22 mouse cellular contexts compared by ENCODE assay signal in genomic region chr6:63609570-63609969, GRCm38 (mm10).
DNase-seq lines count a peak whose midpoint lies in the region; ATAC-seq lines count a peak whose summit lies in the region.
"Had no signal": no experiment of that assay in that cellular context is flagged by ENCODE, and none has a peak within 500 bp of the region (broad histone marks: within the 10 kb centered on the region; RNA-seq: fewer than 3 reads in every experiment).

No protein-coding gene starts in this region.

- DNase-seq in cerebellum, adult 9-10 months, result peak; percentile 5
- no peak for DNase-seq in cerebellum, adult 18-20 months
- DNase-seq in frontal cortex, postnatal 10 days (ENCODE audit: low spot score in 2 of 2), result no peak
- DNase-seq in brain, adult 2 months (ENCODE audit: low read depth, low spot score), result peak; percentile 23
- peak; percentile 11 for DNase-seq in layer of hippocampus, adult 9-11 months
- DNase-seq in spleen, postnatal 36 days (ENCODE audit: low spot score in 2 of 2), result no peak
- DNase-seq: adrenal gland, adult 2 months; cerebellum, adult 11 months; gastrocnemius, adult 2 months; heart, postnatal 10 days; kidney, adult 11 months; kidney, postnatal 14 days; liver, embryonic 13.5 days; lung, embryonic 14.5 days; lung, postnatal 14 days; retina, postnatal 1 day; spleen, adult 18-20 months had no signal

- peak; percentile 38; the same call in 1 of the 2 replicates for ATAC-seq in frontal cortex, adult (ENCODE audit: low TSS enrichment)
- no peak for ATAC-seq in megakaryocyte progenitor cell, adult 5-6 weeks (replicated peaks; ENCODE audit: poor library complexity)
- ATAC-seq: activated CD4-positive, CD25-positive, alpha-beta regulatory T cell, adult 4 months; inflammation-experienced regulatory T-cells, adult 6 months; midbrain, embryonic 15.5 days had no signal

Comparison
In these comparisons a context has a peak if more than half of its experiments do, and no peak if none do; other contexts are left out.
1. DNase-seq: peak in cerebellum, adult 9-10 months (single experiment), brain, adult 2 months (single experiment) and layer of hippocampus, adult 9-11 months (single experiment); none in cerebellum, adult 18-20 months (0 of 2), frontal cortex, postnatal 10 days (0 of 2) and spleen, postnatal 36 days (0 of 2).